Mouse (Mus musculus): ENCODE results near the gene Tmem184a. TPM values are rescaled to one million over a fixed set of nuclear protein-coding genes. Genes with fewer than 3 reads are reported as not detected.

Tmem184a gene
- polyA plus RNA-seq, 1 experiment from 2014 or later, result 4.3 TPM

DNA sequence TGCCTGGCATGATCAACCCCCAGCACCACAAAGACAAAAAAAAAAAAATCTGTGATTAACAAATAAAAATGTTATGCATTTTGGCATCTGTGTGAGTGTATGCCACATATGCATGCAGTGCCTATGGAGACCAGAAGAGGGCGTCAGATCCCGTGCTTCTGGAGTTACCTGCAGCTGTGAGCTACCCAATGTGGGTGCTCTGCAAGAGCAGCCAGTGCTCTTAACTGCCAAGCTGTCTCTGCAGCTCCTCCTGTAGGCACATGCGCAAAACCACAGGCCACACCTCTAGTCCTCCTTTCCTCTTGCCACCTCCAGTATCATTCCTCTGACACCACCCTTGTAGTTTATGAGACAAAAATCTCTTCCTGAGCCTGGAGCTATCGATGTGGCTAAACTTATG, 10.3 kb downstream of the Tmem184a start:
- no peak overlapping the region for H3K27ac ChIP-seq (replicated peaks)
- H3K27me3 ChIP-seq (replicated peaks; ENCODE audit: low read depth, poor library complexity, severe bottlenecking), result peaks cover 21% of the 10 kb centered on the region
- peaks cover 15% of the 10 kb centered on the region; the same call in 1 of the 2 replicates for H3K4me1 ChIP-seq
- WGBS, result 61% methylated on average over 4 of the region's 4 CpGs
- no peaks in the 10 kb centered on the region for H3K36me3 ChIP-seq (replicated peaks)
- DNase-seq (ENCODE audit: low spot score), result no peak
- no peaks in the 10 kb centered on the region for H3K9me3 ChIP-seq
- no peak overlapping the region for H3K4me3 ChIP-seq

DNA sequence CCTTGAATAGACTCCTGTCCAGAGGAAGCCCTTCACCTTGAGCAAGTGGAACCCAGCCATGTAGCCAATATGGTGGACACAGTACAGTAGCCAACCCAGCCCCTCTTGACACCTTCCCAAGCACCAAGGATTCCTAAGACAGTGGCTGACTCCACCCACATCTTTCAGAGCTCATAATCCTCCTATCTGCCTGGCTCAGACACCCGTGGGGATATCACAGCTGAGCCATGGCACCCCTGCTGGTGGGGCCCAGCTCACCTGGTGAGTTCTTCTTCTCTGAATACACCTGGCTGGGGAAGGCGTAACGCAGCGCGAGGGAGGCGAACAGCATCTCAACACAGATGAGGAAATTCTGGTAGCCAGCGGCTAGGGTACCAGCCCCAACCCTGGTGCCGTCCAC, 13.8 kb downstream of the Tmem184a start:
- H3K27ac ChIP-seq (replicated peaks), result no peak overlapping the region
- 92% methylated on average over 8 of the region's 8 CpGs for WGBS
- H3K4me3 ChIP-seq, result no peak overlapping the region
- H3K36me3 ChIP-seq (replicated peaks), result peaks cover 11% of the 10 kb centered on the region
- H3K4me1 ChIP-seq, result peaks cover 22% of the 10 kb centered on the region
- H3K27me3 ChIP-seq (replicated peaks; ENCODE audit: low read depth, poor library complexity, severe bottlenecking), result no peaks in the 10 kb centered on the region
- no peak for DNase-seq (ENCODE audit: low spot score)
- H3K9me3 ChIP-seq, result no peaks in the 10 kb centered on the region

DNA sequence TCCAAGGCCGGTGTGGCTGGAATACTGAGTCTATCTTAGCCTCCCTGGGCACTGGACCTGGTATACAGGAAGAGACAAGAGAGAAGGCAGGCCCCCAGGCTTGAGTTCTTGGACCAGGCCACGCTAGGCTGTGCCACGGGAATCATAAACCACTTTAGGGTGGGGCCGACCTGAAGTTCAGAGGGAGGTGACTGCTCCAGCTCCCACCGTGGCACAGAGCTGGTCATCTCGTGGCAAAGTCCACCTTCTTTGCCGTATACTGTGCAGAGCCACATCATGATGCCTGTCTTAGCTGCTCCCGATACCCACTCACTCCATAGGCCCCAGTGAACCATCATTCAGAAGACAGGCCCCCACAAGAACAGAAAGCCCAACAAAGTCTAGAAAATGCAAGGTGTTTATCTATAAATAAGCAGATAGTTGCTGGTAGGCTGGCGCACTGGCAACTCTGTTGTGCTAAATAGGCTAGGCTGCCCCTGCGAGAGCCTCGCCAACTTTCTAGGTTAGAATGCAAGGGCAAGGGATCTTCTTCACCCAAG, 15.1 kb downstream of the Tmem184a start:
- no peaks in the 10 kb centered on the region for H3K27me3 ChIP-seq (replicated peaks; ENCODE audit: low read depth, poor library complexity, severe bottlenecking)
- peaks cover 24% of the 10 kb centered on the region for H3K36me3 ChIP-seq (replicated peaks)
- peak overlapping the region; percentile 42; the same call in 1 of the 2 replicates for H3K27ac ChIP-seq (replicated peaks)
- peaks cover 22% of the 10 kb centered on the region for H3K4me1 ChIP-seq
- no peak for DNase-seq (ENCODE audit: low spot score)
- H3K9me3 ChIP-seq, result no peaks in the 10 kb centered on the region
- no peak overlapping the region for H3K4me3 ChIP-seq
- WGBS, result 89% methylated on average over 11 of the region's 11 CpGs

DNA sequence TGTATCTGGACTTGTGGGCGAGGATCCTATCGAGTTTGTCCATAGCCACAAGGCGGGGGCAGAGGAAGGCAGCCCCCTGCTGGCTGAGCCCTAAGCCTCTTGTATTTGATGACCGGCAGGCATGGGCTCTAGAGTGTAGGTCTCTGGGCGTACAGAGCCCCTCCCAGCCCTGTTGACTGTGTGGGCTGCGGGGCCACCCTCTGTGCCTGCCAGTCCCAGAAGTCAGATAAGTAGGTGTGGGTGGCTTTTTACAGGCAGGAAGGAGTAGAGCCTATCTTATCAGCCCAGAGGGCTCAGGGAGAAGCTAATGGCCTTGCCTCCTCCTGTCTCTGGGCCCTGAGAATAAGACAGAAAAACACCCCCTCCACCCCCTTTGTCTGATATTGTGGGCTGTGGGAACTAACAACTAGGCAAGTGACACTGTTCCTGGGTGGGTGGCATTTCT, 15.6 kb downstream of the Tmem184a start:
- H3K27ac ChIP-seq (replicated peaks), result peak overlapping the region; percentile 42
- peak; percentile 38 for DNase-seq (ENCODE audit: low spot score)
- H3K4me3 ChIP-seq, result peak overlapping the region; percentile 32; the same call in 1 of the 2 replicates
- no peaks in the 10 kb centered on the region for H3K27me3 ChIP-seq (replicated peaks; ENCODE audit: low read depth, poor library complexity, severe bottlenecking)
- 14% methylated on average over 6 of the region's 6 CpGs for WGBS
- peaks cover 23% of the 10 kb centered on the region for H3K4me1 ChIP-seq
- H3K9me3 ChIP-seq, result no peaks in the 10 kb centered on the region
- H3K36me3 ChIP-seq (replicated peaks), result peaks cover 29% of the 10 kb centered on the region

DNA sequence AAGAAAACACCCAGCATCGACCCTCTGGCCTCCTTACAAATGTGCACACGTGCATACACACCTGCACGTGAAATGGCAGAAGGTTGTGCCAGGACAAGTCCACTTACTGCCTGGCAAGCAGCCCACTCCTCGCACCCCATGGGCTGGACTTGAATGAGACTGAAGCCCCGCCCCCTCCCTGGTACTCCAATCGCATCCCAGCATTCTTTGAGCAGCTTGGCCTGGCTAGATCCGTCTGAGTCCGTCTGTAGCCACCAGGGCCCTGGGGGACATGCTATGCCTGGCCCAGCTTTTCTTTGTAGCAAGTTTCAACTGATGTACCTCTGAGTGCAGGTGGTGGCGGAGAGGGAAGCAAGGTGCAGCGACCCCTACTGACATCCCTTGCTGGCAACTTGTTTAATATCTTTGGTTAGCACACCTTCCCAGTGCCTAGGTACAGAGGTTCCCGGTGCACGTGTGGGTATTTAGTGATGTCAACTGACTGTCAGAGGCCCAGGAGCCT, 16.1 kb downstream of the Tmem184a start:
- 10% methylated on average over 12 of the region's 12 CpGs for WGBS
- H3K36me3 ChIP-seq (replicated peaks), result peaks cover 31% of the 10 kb centered on the region
- H3K27me3 ChIP-seq (replicated peaks; ENCODE audit: low read depth, poor library complexity, severe bottlenecking), result no peaks in the 10 kb centered on the region
- peaks cover 28% of the 10 kb centered on the region for H3K4me1 ChIP-seq
- no peaks in the 10 kb centered on the region for H3K9me3 ChIP-seq
- peak; percentile 80 for DNase-seq (ENCODE audit: low spot score)
- H3K27ac ChIP-seq (replicated peaks), result peak overlapping the region; percentile 42
- H3K4me3 ChIP-seq, result peak overlapping the region; percentile 32

DNA sequence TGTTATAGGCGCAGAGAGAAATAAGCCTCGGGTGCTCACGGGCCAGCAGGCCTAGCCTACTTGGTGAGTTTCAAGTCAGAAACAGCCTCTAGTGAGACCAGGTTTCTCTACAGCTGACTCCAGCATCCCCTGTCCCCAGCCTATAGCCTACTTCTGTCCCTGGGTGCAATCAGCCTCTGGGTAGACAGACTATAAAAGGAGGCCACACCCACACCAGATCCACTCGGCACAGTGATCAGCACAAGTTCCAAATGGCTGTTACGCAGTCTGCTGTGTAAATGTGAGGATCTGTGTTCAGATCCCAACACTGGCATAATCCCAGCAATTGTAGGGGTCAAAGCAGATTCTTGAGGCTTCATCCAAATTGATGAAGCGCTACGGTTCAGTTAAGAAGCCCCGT, 16.6 kb downstream of the Tmem184a start:
- Histone ChIP-seq H3K36me3 (replicated peaks) (peaks cover 31% of the 10 kb centered on the region), H3K4me3 (no peak overlapping the region), H3K27me3 (replicated peaks; ENCODE audit: low read depth, poor library complexity, severe bottlenecking) (no peaks in the 10 kb centered on the region), H3K9me3 (no peaks in the 10 kb centered on the region), H3K4me1 (peaks cover 33% of the 10 kb centered on the region), H3K27ac (replicated peaks) (no peak overlapping the region)
- no peak for DNase-seq (ENCODE audit: low spot score)
- 80% methylated on average over 8 of the region's 8 CpGs for WGBS

DNA sequence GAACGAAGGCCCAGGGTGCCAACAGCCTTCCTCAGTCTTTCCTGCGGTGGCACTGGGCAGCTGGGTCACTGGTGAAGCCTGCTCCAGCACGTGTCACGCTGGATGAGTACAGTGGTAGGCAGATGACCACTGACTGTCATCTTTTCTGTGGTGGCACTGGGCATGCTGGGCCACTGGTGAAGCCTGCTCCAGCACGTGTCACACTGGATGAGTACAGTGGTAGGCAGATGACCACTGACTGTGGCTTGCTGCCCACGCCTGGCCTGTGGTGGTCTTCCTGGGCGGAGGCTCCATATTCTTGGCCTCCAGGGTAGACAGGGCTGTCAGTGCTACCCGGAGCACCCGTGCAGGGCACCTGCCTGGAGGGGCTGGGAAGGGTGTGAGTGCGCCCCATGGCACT, 17.8 kb downstream of the Tmem184a start:
- Histone ChIP-seq H3K36me3 (replicated peaks) (peaks cover 31% of the 10 kb centered on the region), H3K27ac (replicated peaks) (no peak overlapping the region), H3K27me3 (replicated peaks; ENCODE audit: low read depth, poor library complexity, severe bottlenecking) (no peaks in the 10 kb centered on the region), H3K4me1 (peaks cover 45% of the 10 kb centered on the region), H3K4me3 (no peak overlapping the region), H3K9me3 (no peaks in the 10 kb centered on the region)
- WGBS, result 90% methylated on average over 10 of the region's 10 CpGs
- no peak for DNase-seq (ENCODE audit: low spot score)

DNA sequence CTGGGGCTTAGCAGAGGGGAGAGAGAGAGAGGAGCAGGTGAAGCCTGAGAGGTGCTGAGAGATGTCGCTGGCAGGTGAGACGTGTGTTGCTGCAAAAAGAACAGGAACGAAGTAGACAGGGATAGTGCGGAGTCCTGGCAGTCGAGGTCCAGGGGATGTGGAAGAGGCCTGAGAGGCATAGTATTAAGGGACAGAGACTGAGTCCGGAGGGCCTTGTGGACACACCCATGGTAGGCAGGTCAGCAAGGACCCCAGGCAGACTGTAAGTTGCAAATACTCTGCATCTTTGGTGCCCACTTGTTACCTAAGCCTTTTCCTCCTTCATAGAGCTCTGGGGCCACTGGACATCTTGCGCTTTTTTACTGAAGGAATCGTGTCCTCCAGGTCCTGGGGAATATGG, 18.5 kb downstream of the Tmem184a start:
- Histone ChIP-seq H3K27me3 (replicated peaks; ENCODE audit: low read depth, poor library complexity, severe bottlenecking) (no peaks in the 10 kb centered on the region), H3K4me1 (peaks cover 52% of the 10 kb centered on the region), H3K4me3 (no peak overlapping the region), H3K36me3 (replicated peaks) (peaks cover 31% of the 10 kb centered on the region), H3K27ac (replicated peaks) (no peak overlapping the region), H3K9me3 (no peaks in the 10 kb centered on the region)
- no peak for DNase-seq (ENCODE audit: low spot score)
- 92% methylated on average over 8 of the region's 8 CpGs for WGBS

DNA sequence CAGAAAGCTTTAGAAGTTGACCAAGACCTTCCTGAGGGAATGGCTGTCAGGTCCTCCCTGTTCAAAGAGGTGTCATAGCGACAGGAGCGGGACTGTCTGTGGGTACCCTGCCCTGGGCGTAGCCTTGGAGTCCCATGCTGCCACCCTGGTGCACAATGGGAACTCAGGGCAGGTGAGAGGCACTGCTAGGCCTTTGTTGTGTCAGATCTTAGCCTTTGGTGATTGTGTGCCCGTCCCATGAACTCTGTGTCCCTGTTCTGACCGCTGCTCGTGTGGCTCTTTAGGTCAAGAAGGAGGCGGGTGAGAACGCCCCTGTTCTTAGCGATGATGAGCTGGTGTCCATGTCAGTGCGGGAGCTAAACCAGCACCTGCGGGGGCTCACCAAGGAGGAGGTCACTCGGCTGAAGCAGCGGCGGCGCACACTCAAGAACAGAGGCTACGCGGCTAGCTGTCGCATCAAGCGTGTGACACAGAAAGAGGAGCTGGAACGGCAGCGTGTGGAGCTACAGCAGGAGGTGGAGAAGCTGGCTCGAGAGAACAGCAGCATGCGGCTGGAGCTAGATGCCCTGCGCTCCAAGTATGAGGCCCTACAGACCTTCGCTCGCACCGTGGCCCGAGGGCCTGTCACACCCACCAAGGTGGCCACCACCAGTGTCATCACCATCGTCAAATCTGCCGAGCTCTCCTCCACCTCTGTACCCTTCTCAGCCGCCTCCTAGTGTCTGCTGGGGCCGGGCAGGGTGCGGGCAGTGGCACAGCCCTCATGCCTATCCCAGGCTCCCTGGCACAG, 19.7 kb downstream of the Tmem184a start:
- Histone ChIP-seq H3K9me3 (no peaks in the 10 kb centered on the region), H3K4me3 (no peak overlapping the region), H3K36me3 (replicated peaks) (peaks cover 31% of the 10 kb centered on the region), H3K4me1 (peaks cover 62% of the 10 kb centered on the region), H3K27me3 (replicated peaks; ENCODE audit: low read depth, poor library complexity, severe bottlenecking) (no peaks in the 10 kb centered on the region; the same call in 1 of the 2 replicates), H3K27ac (replicated peaks) (no peak overlapping the region)
- no peak for DNase-seq (ENCODE audit: low spot score)
- 92% methylated on average over 33 of the region's 33 CpGs for WGBS

DNA sequence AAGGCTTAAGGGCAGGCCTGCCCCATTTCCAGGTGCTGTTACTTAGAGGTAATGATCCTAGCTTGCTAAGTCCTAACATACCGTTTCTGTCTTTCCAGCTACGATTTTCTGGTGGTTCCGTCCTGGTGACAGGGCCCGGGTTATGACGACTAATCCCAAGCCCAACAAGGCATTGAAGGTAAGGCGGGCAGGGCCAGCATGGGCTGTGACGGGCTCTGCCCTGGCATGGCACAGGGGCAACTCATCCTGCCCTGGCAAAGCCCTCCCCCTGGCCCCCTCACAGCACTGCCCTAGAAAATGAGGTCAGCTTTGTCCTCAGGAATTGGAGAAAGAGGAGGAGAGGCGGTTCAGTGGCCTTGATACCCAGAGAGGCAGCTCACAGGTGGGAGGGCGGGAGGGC, 20.7 kb downstream of the Tmem184a start:
- no peak for DNase-seq (ENCODE audit: low spot score)
- Histone ChIP-seq H3K36me3 (replicated peaks) (peaks cover 31% of the 10 kb centered on the region), H3K27me3 (replicated peaks; ENCODE audit: low read depth, poor library complexity, severe bottlenecking) (no peaks in the 10 kb centered on the region; the same call in 1 of the 2 replicates), H3K9me3 (no peaks in the 10 kb centered on the region), H3K4me3 (no peak overlapping the region), H3K4me1 (peaks cover 67% of the 10 kb centered on the region), H3K27ac (replicated peaks) (no peak overlapping the region)
- WGBS, result 87% methylated on average over 9 of the region's 9 CpGs

DNA sequence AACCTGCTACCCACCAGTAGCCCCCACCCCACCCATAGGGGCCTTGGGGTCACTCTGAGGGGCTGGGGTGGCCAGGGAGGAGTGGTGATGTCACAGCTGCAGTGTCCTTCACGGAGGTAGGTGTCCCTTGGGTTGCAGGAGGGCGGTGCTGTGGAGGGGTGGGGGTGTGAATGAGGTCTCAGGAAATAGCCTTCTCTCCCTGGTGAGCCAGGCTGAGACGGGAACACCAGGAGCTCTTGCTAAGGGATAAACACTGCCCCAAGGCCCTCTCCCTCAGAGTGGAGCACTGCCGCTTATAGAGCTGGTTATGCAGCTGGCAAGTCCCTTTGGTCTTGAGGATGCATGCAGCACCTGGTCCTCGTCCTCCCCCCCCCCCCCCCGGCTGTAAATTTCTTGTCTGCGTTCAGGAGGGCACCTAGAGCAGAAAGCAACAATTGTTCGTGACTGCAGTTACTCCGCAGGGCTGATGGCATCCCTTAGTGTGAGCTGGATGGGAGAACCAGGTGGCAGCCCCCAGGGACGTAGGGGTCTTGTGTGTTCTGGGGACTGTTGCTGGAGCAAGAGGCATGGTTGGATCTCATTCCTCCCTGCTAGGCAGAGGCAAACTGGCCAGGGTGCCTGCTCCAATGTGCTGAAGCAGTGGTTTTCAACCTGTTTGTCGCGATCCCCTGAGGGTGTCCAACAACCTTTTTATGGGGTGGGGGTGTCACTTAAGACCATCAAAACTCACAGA, 21.4 kb downstream of the Tmem184a start:
- Histone ChIP-seq H3K27me3 (replicated peaks; ENCODE audit: low read depth, poor library complexity, severe bottlenecking) (no peaks in the 10 kb centered on the region; the same call in 1 of the 2 replicates), H3K4me1 (peaks cover 66% of the 10 kb centered on the region), H3K36me3 (replicated peaks) (peaks cover 31% of the 10 kb centered on the region), H3K27ac (replicated peaks) (peak overlapping the region; percentile 81), H3K9me3 (no peaks in the 10 kb centered on the region), H3K4me3 (peak overlapping the region; percentile 39)
- no peak for DNase-seq (ENCODE audit: low spot score)
- WGBS, result 58% methylated on average over 12 of the region's 12 CpGs

DNA sequence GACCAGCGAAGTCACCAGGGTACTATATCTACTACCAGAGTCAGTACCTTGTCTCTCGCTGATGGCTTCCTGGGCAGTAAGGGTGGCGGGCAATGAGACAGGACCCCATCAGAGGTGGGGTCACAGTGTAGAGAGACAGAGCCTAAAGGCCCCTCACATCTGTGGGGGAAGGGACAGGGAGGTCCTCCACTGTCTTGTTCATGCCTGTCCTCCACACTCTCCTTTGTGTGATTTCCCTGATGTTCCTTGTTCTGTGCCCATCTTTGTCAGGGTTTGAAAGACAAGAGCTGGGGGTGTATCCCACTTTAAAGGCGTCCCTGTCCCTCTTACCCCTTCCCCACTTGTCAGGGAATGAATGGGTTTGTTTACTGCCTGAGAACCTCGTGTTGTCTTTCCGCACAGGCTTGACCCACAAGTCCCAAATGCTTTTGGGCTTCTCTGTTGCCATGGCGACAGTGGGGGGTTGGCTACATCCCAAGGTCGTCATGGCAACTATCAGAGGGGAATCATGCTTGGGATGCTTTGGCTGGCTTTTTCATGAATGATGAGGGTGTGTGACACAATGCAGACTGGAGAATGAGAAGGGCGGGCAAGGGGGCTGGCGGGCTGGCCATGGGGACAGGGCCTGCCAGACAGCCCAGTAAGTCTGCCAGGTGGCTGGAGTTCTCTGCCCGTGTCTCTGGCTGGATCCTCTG, 22.1 kb downstream of the Tmem184a start:
- peak; percentile 75 for DNase-seq (ENCODE audit: low spot score)
- WGBS, result 36% methylated on average over 11 of the region's 11 CpGs
- peaks cover 31% of the 10 kb centered on the region for H3K36me3 ChIP-seq (replicated peaks)
- H3K27me3 ChIP-seq (replicated peaks; ENCODE audit: low read depth, poor library complexity, severe bottlenecking), result no peaks in the 10 kb centered on the region; the same call in 1 of the 2 replicates
- peaks cover 66% of the 10 kb centered on the region for H3K4me1 ChIP-seq
- H3K4me3 ChIP-seq, result peak overlapping the region; percentile 39
- H3K9me3 ChIP-seq, result no peaks in the 10 kb centered on the region
- H3K27ac ChIP-seq (replicated peaks), result peak overlapping the region; percentile 81

All from embryonic facial prominence, embryonic 10.5 days (tissue).